Mouse (Mus musculus) E14TG2a.4 (cell line): ENCODE results near the gene Phactr1.
"Not testable (repeated sequence)": the region's sequence is repeated elsewhere in the genome, so short reads cannot be mapped to it uniquely, and the experiment has no call there.

ENCODE experiments used
- H3K27me3 ChIP-seq: 2 replicates; pipeline ENCODE4 v1.6.1; 2014; ENCODE audit warnings: low read length, control low read depth; ENCODE audit not compliant: insufficient read depth
- H3K36me3 ChIP-seq: 2 replicates; pipeline ENCODE4 v1.6.1; 2014; ENCODE audit warnings: low read length, control low read depth; ENCODE audit not compliant: insufficient read depth
- H3K4me1 ChIP-seq: replicated peaks from 2 replicates; pipeline ENCODE4 v1.6.1; 2014; ENCODE audit warnings: low read depth, low read length, control low read depth
- H3K4me3 ChIP-seq: replicated peaks from 2 replicates; pipeline ENCODE4 v1.5.1; 2014; ENCODE audit warnings: mild to moderate bottlenecking, low read length
- H3K9me3 ChIP-seq: 2 replicates; pipeline ENCODE4 v1.6.1; 2014; ENCODE audit warnings: low read length, control low read depth
- CTCF ChIP-seq: conservative IDR thresholded peaks from 2 replicates; pipeline ENCODE4 v1.5.1; 2014; ENCODE audit warnings: low read length
- NANOG ChIP-seq: IDR thresholded peaks from 2 replicates; pipeline ENCODE4 v1.6.1; 2014; ENCODE audit warnings: borderline replicate concordance, low read length, mixed read lengths
- POU5F1 ChIP-seq: IDR thresholded peaks from 2 replicates; pipeline ENCODE4 v1.6.1; 2014; ENCODE audit warnings: low read length, borderline replicate concordance

Phactr1 gene

DNA sequence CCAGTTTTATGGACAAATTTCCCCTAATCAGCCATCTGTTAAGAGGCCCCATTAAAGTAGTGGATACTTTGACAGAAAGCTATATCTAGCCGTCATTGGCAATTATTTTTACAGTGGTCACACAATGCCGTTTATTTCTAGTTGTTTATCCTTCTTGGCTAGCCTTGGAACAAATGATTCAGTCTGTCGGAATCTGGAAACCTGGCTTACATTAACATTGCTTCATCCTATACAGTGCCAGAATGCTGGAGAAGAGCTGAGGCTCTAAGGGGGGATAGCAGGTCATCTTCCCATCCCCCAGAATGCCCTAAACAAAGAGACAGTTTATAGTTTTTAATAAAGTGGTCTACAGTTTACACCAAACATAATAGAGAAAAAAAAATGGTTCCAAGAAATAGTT is 257.4 kb downstream of the Phactr1 start:
- Histone ChIP-seq H3K27me3 (no peaks in the 10 kb centered on the region), H3K36me3 (no peaks in the 10 kb centered on the region), H3K9me3 (peaks cover 7% of the 10 kb centered on the region), H3K4me1 (no peaks in the 10 kb centered on the region), H3K4me3 (no peak overlapping the region)
- TF ChIP-seq CTCF (no peak), POU5F1 (no peak), NANOG (no peak)

DNA sequence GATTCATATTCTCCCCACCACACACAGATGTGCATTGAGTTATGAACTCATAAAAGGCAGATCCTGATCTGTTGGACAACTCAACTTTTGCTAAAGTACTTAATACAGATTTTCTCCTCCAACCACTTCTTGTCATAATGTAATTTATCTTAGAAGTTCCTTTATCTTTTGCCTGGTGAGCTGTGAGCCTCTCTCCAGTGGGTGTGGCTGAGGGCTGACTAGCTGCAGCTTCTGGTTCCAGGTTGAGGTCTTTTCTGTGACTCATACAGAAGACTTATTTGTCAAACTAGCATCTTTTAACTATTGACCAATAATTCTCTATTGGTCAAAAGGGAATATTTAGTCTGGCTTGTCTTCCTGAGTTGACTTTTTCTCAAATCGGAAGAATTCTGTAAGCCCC is 257.9 kb downstream of the Phactr1 start:
- H3K27me3 ChIP-seq, result no peaks in the 10 kb centered on the region
- H3K9me3 ChIP-seq, result peaks cover 7% of the 10 kb centered on the region
- TF ChIP-seq POU5F1 (no peak), CTCF (no peak), NANOG (no peak)
- no peak overlapping the region for H3K4me3 ChIP-seq
- no peaks in the 10 kb centered on the region for H3K4me1 ChIP-seq
- H3K36me3 ChIP-seq, result no peaks in the 10 kb centered on the region

DNA sequence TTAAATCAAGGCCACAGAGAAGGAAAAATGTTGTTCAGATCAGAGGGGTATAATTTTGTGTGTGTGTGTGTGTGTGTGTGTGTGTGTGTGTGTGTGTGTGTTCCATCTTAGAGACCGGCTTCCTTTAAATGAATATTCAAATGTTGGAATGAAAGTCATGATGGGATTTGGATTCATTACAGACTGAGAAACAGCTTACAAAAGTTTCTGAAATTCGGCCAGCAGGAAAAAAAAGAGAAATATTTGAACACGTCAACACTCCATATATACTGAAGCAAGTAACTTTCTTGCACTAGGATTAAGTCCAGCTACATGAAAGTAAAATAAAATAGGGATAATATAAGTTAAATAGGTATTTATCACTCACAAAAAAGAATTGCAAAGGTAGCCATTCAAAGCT is 259.8 kb downstream of the Phactr1 start:
- Histone ChIP-seq H3K27me3 (no peaks in the 10 kb centered on the region), H3K4me1 (no peaks in the 10 kb centered on the region), H3K36me3 (no peaks in the 10 kb centered on the region), H3K9me3 (peaks cover 7% of the 10 kb centered on the region), H3K4me3 (no peak overlapping the region)
- no peak for TF ChIP-seq POU5F1
- TF ChIP-seq CTCF, result no peak
- no peak for TF ChIP-seq NANOG

DNA sequence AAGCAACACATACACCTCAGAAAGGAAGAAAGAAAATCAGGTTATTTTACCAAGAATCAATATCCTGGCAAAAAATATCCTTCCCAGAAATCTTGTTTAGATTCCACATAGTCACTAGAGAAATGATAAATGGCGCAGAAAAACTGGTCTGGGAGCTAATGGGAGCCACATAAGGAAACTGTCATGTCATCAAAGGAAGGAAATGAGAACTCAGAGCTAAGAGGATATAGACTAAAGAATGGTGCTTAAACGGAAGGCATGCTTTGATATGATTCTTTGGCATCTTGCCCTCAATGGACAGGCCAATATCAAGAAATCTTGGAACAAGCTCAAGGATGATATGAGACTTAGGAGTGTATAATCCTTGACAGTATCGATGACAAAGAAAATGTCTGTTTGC is 263.7 kb downstream of the Phactr1 start:
- peaks cover 7% of the 10 kb centered on the region for H3K9me3 ChIP-seq
- H3K27me3 ChIP-seq, result no peaks in the 10 kb centered on the region
- TF ChIP-seq CTCF (no peak), NANOG (no peak), POU5F1 (no peak)
- no peak overlapping the region for H3K4me3 ChIP-seq
- H3K36me3 ChIP-seq, result no peaks in the 10 kb centered on the region
- H3K4me1 ChIP-seq, result no peaks in the 10 kb centered on the region

DNA sequence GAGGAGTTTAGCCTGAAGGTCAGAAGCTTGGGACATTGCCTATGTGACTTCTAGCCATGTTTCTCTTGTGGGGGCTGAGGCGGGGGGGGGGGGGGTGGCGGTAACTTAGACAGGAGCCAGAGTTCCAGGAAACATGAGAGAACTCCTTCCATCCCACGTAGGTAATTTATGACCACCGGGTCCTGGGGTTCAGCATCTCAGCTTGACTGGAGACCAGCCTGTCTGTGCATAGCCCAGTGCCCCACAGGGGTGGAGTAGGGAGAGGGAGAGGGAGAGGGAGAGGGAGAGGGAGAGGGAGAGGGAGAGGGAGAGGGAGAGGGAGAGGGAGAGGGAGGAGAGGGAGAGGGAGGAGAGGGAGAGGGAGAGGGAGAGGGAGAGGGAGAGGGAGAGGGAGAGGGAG is 264.8 kb downstream of the Phactr1 start:
- H3K9me3 ChIP-seq, H3K4me3 ChIP-seq, H3K27me3 ChIP-seq, H3K36me3 ChIP-seq, H3K4me1 ChIP-seq: not testable (repeated sequence)

DNA sequence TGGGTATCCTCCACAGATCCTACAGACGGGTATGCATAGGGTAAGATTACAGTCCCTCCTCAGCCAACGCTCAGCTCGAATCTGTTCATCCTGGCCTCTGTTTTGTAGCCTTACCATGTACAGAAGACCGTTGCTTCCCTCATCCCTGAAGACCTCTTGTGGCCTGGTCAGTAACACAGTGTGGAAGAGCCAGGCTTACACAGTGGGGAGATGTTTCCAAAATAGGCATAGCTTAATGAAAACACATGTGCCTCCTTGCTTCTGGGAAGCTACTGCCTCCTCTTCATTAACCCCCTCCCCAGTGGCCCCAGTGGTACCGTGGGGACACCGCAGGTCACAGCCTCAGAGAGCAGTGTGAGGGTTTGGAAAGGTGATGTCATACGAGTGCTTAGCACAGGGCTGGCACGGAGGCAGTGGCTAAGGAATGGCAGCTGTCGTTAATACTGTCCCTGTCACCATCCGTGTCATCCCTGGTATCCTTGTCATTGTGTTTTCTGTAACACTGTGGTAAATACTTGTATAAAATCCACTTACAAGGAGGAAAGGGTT is 268.4 kb downstream of the Phactr1 start:
- TF ChIP-seq NANOG, result no peak
- TF ChIP-seq POU5F1, result no peak
- no peak for TF ChIP-seq CTCF
- H3K36me3 ChIP-seq, result no peaks in the 10 kb centered on the region
- no peak overlapping the region for H3K4me3 ChIP-seq
- H3K27me3 ChIP-seq, result no peaks in the 10 kb centered on the region
- H3K4me1 ChIP-seq, result 0 out of 2 replicates have a peak, but pooled peaks cover 4% of the 10 kb centered on the region
- no peaks in the 10 kb centered on the region for H3K9me3 ChIP-seq

DNA sequence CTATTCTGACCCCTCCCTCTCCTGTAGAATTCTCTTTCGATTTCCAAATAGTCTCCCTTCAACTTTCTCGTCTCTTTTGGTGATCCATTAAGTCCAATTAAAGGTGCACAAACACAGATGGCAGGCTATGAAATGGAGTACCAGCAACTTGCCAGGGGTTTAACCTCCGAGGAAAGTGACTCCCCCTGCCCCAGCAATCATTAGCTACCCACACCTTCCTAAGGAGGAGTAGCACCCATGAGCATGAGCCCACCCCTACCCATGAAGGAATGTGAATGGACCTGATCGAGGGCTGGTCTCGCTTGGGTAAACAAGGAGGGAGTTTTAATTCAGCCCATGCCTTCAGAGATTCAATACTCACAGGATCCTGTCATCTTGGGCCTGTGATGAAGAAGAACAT is 268.9 kb downstream of the Phactr1 start:
- H3K27me3 ChIP-seq, result no peaks in the 10 kb centered on the region
- H3K4me1 ChIP-seq, result 0 out of 2 replicates have a peak, but pooled peaks cover 4% of the 10 kb centered on the region
- H3K36me3 ChIP-seq, result no peaks in the 10 kb centered on the region
- no peaks in the 10 kb centered on the region for H3K9me3 ChIP-seq
- H3K4me3 ChIP-seq, result no peak overlapping the region
- TF ChIP-seq CTCF (no peak), POU5F1 (no peak), NANOG (no peak)

DNA sequence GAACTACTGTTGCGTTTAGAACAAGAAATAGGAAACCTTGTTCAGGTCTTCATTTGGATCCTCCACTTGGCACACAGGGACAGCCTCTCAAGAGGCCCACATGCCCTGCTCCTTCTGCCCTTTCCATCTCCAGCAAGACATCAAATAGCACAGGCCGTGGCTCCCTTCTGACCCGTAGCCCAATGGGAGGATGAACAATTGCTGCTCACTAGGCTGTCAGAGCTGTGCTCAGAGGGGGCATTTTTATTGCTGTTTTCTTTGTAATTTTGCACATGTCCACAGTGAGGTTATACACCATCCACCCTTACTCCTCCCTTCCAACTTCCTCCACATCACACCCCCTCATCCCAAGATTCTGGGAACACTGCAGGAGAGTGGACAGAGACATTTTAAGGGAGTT is 269.6 kb downstream of the Phactr1 start:
- 0 out of 2 replicates have a peak, but pooled peaks cover 4% of the 10 kb centered on the region for H3K4me1 ChIP-seq
- no peak for TF ChIP-seq NANOG
- no peak for TF ChIP-seq POU5F1
- no peak for TF ChIP-seq CTCF
- H3K36me3 ChIP-seq, result no peaks in the 10 kb centered on the region
- H3K27me3 ChIP-seq, result no peaks in the 10 kb centered on the region
- H3K9me3 ChIP-seq, result no peaks in the 10 kb centered on the region
- H3K4me3 ChIP-seq, result no peak overlapping the region

DNA sequence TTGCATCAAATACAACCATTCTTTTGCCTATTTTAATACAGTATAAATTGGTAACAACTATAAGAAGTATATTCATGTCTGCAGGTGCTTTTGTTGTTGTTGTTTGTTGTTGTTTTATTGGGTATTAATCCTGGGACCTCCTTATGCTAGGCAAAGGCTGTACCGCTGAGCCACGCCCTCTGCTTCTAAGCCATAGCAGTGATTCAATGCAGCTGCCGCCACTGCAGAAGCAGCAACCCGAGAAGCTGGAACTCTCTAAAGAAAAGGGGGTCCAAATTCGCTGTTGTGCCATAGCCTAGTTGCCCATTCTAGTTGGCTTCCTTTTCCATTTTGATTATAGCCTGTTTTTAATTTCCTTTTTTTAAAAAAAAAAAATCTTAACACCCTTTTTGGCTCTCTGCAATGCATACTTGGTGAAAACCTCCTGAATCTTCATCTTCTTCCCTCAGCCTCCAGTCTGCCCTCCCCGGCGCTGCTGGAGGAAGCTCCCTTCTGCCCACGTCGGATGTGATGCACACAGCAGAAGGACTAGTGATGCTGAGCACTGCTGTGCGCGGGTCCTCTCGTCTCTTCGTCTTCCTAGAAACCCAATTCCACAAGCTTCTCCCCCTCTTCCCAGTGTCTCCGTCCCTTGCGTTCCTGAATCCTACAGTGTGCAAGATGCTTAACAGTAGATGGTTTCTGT is 271.8 kb downstream of the Phactr1 start:
- Histone ChIP-seq H3K4me1 (peaks cover 9% of the 10 kb centered on the region; the same call in 1 of the 2 replicates), H3K36me3 (no peaks in the 10 kb centered on the region), H3K27me3 (no peaks in the 10 kb centered on the region), H3K9me3 (no peaks in the 10 kb centered on the region), H3K4me3 (no peak overlapping the region)
- no peak for TF ChIP-seq POU5F1
- no peak for TF ChIP-seq NANOG
- TF ChIP-seq CTCF, result no peak
